Mouse (Mus musculus): ENCODE measurements around the gene Pak4. TPM values are rescaled to one million over a fixed set of nuclear protein-coding genes. Genes with fewer than 3 reads are reported as not detected.
A peak's percentile ranks its signal among the peaks of the same experiment; 100 is the strongest.

Gene Pak4
- polyA plus RNA-seq, 1 experiment from 2014 or later, result 30.0 TPM

- Histone ChIP-seq H3K9ac (replicated peaks) (no peak overlapping the region), H3K4me2 (replicated peaks) (no peak overlapping the region), H3K36me3 (peaks cover 16% of the 10 kb centered on the region), H3K27me3 (no peaks in the 10 kb centered on the region), H3K4me3 (no peak overlapping the region), H3K4me1 (peaks cover 8% of the 10 kb centered on the region; the same call in 1 of the 2 replicates), H3K9me3 (no peaks in the 10 kb centered on the region), H3K27ac (replicated peaks) (0 out of 2 replicates have a peak overlapping the region, but pooled peaks have one; percentile 8)
- no peak for ATAC-seq (replicated peaks)
- 50% methylated on average over 5 of the region's 5 CpGs for WGBS
Observed at GRCm38 (mm10) chr7:28570982-28571682, 26.9 kb downstream of the Pak4 start.

- 0 out of 2 replicates have a peak overlapping the region, but pooled peaks have one; percentile 10 for H3K27ac ChIP-seq (replicated peaks)
- H3K9ac ChIP-seq (replicated peaks), result no peak overlapping the region
Observed at GRCm38 (mm10) chr7:28570291-28570981, 27.5 kb downstream of the Pak4 start.

GRCm38 (mm10) chr7:28568253-28568652, 29.7 kb downstream of the Pak4 start:
- Histone ChIP-seq H3K4me3 (no peak overlapping the region), H3K9ac (replicated peaks) (no peak overlapping the region), H3K36me3 (peaks cover 27% of the 10 kb centered on the region), H3K27me3 (no peaks in the 10 kb centered on the region), H3K27ac (replicated peaks) (no peak overlapping the region), H3K4me1 (peaks cover 8% of the 10 kb centered on the region; the same call in 1 of the 2 replicates), H3K9me3 (no peaks in the 10 kb centered on the region), H3K4me2 (replicated peaks) (no peak overlapping the region)
- ATAC-seq (replicated peaks), result no peak

More at GRCm38 (mm10) chr7:28570291-28570981, 27.5 kb downstream of the Pak4 start:
- H3K4me2 ChIP-seq (replicated peaks), result no peak overlapping the region
- H3K36me3 ChIP-seq, result peaks cover 16% of the 10 kb centered on the region
- H3K9me3 ChIP-seq, result no peaks in the 10 kb centered on the region
- no peaks in the 10 kb centered on the region for H3K27me3 ChIP-seq
- H3K4me3 ChIP-seq, result no peak overlapping the region
- peaks cover 8% of the 10 kb centered on the region; the same call in 1 of the 2 replicates for H3K4me1 ChIP-seq
- WGBS, result 67% methylated on average over 12 of the region's 12 CpGs
- ATAC-seq (replicated peaks), result no peak

- Histone ChIP-seq H3K9me3 (no peaks in the 10 kb centered on the region), H3K4me3 (no peak overlapping the region), H3K36me3 (peaks cover 27% of the 10 kb centered on the region), H3K4me2 (replicated peaks) (no peak overlapping the region), H3K27ac (replicated peaks) (no peak overlapping the region), H3K4me1 (peaks cover 8% of the 10 kb centered on the region; the same call in 1 of the 2 replicates), H3K27me3 (no peaks in the 10 kb centered on the region), H3K9ac (replicated peaks) (no peak overlapping the region)
- 90% methylated on average over 4 of the region's 4 CpGs for WGBS
- ATAC-seq (replicated peaks), result no peak
Observed at GRCm38 (mm10) chr7:28567539-28567938, 30.4 kb downstream of the Pak4 start.

GRCm38 (mm10) chr7:28565407-28565806, 32.6 kb downstream of the Pak4 start:
- 65% methylated on average over 5 of the region's 5 CpGs for WGBS
- Histone ChIP-seq H3K27me3 (no peaks in the 10 kb centered on the region), H3K4me1 (peaks cover under 1% of the 10 kb centered on the region; the same call in 1 of the 2 replicates), H3K4me3 (no peak overlapping the region), H3K9ac (replicated peaks) (no peak overlapping the region), H3K36me3 (peaks cover 32% of the 10 kb centered on the region), H3K4me2 (replicated peaks) (no peak overlapping the region), H3K27ac (replicated peaks) (no peak overlapping the region), H3K9me3 (no peaks in the 10 kb centered on the region)
- no peak for ATAC-seq (replicated peaks)

- Histone ChIP-seq H3K4me2 (replicated peaks) (no peak overlapping the region), H3K27me3 (no peaks in the 10 kb centered on the region), H3K9me3 (no peaks in the 10 kb centered on the region), H3K4me1 (no peaks in the 10 kb centered on the region), H3K27ac (replicated peaks) (no peak overlapping the region), H3K4me3 (no peak overlapping the region), H3K36me3 (peaks cover 45% of the 10 kb centered on the region), H3K9ac (replicated peaks) (no peak overlapping the region)
- 92% methylated on average over 13 of the region's 13 CpGs for WGBS
- no peak for ATAC-seq (replicated peaks)
Observed at GRCm38 (mm10) chr7:28562951-28563350, 35.0 kb downstream of the Pak4 start.

GRCm38 (mm10) chr7:28562371-28562770, 35.6 kb downstream of the Pak4 start:
- Histone ChIP-seq H3K27ac (replicated peaks) (no peak overlapping the region), H3K9ac (replicated peaks) (no peak overlapping the region), H3K27me3 (no peaks in the 10 kb centered on the region), H3K4me1 (no peaks in the 10 kb centered on the region), H3K36me3 (peaks cover 40% of the 10 kb centered on the region), H3K4me3 (no peak overlapping the region), H3K4me2 (replicated peaks) (no peak overlapping the region), H3K9me3 (no peaks in the 10 kb centered on the region)
- no peak for ATAC-seq (replicated peaks)
- WGBS, result 93% methylated on average over 13 of the region's 13 CpGs

- no peak overlapping the region for H3K9ac ChIP-seq (replicated peaks)
- no peak overlapping the region for H3K4me2 ChIP-seq (replicated peaks)
- H3K4me3 ChIP-seq, result no peak overlapping the region
- no peaks in the 10 kb centered on the region for H3K4me1 ChIP-seq
- 93% methylated on average over 11 of the region's 11 CpGs for WGBS
- ATAC-seq (replicated peaks), result no peak
- H3K36me3 ChIP-seq, result peaks cover 36% of the 10 kb centered on the region
- H3K27ac ChIP-seq (replicated peaks), result no peak overlapping the region
- H3K9me3 ChIP-seq, result no peaks in the 10 kb centered on the region
- H3K27me3 ChIP-seq, result no peaks in the 10 kb centered on the region
Observed at GRCm38 (mm10) chr7:28561967-28562366, 36.0 kb downstream of the Pak4 start.

GRCm38 (mm10) chr7:28560856-28561255, 37.1 kb downstream of the Pak4 start:
- Histone ChIP-seq H3K4me2 (replicated peaks) (no peak overlapping the region), H3K36me3 (peaks cover 30% of the 10 kb centered on the region), H3K9me3 (no peaks in the 10 kb centered on the region), H3K27ac (replicated peaks) (no peak overlapping the region), H3K27me3 (no peaks in the 10 kb centered on the region), H3K4me3 (no peak overlapping the region), H3K9ac (replicated peaks) (no peak overlapping the region), H3K4me1 (no peaks in the 10 kb centered on the region)
- 97% methylated on average over 10 of the region's 10 CpGs for WGBS
- ATAC-seq (replicated peaks), result no peak

- Histone ChIP-seq H3K27me3 (no peaks in the 10 kb centered on the region), H3K4me3 (no peak overlapping the region), H3K4me2 (replicated peaks) (no peak overlapping the region), H3K27ac (replicated peaks) (no peak overlapping the region), H3K36me3 (peaks cover 20% of the 10 kb centered on the region), H3K4me1 (no peaks in the 10 kb centered on the region), H3K9ac (replicated peaks) (no peak overlapping the region), H3K9me3 (no peaks in the 10 kb centered on the region)
- no peak for ATAC-seq (replicated peaks)
- 75% methylated on average over 4 of the region's 4 CpGs for WGBS
Observed at GRCm38 (mm10) chr7:28558486-28558885, 39.5 kb downstream of the Pak4 start.

GRCm38 (mm10) chr7:28557708-28558107, 40.3 kb downstream of the Pak4 start:
- peaks cover 19% of the 10 kb centered on the region for H3K36me3 ChIP-seq
- 94% methylated on average over 6 of the region's 6 CpGs for WGBS
- no peak overlapping the region for H3K4me3 ChIP-seq
- H3K27me3 ChIP-seq, result no peaks in the 10 kb centered on the region
- H3K4me1 ChIP-seq, result no peaks in the 10 kb centered on the region
- H3K9ac ChIP-seq (replicated peaks), result no peak overlapping the region
- ATAC-seq (replicated peaks), result no peak
- H3K9me3 ChIP-seq, result no peaks in the 10 kb centered on the region
- H3K27ac ChIP-seq (replicated peaks), result no peak overlapping the region
- H3K4me2 ChIP-seq (replicated peaks), result no peak overlapping the region

GRCm38 (mm10) chr7:28557069-28557468, 40.9 kb downstream of the Pak4 start:
- WGBS, result 71% methylated on average over 5 of the region's 5 CpGs
- no peak for ATAC-seq (replicated peaks)
- H3K36me3 ChIP-seq, result peaks cover 19% of the 10 kb centered on the region
- H3K4me2 ChIP-seq (replicated peaks), result no peak overlapping the region
- H3K27ac ChIP-seq (replicated peaks), result no peak overlapping the region
- H3K27me3 ChIP-seq, result no peaks in the 10 kb centered on the region
- no peaks in the 10 kb centered on the region for H3K9me3 ChIP-seq
- no peak overlapping the region for H3K9ac ChIP-seq (replicated peaks)
- no peaks in the 10 kb centered on the region for H3K4me1 ChIP-seq
- H3K4me3 ChIP-seq, result no peak overlapping the region

All from forebrain, embryonic 15.5 days (tissue).